Mouse (Mus musculus): Measurements from ENCODE around the gene Hmcn1. TPM values are rescaled to one million over a fixed set of nuclear protein-coding genes. Genes with fewer than 3 reads are reported as not detected.

Hmcn1 gene
- polyA plus RNA-seq, 1 experiment from 2014 or later: 20.9 TPM

- Histone ChIP-seq H3K4me3 (no peak overlapping the region), H3K9ac (no peak overlapping the region), H3K27ac (ENCODE audit: poor library complexity, severe bottlenecking) (no peak overlapping the region), H3K9me3 (replicated peaks) (no peaks in the 10 kb centered on the region), H3K36me3 (peaks cover 49% of the 10 kb centered on the region), H3K4me2 (no peak overlapping the region), H3K4me1 (replicated peaks) (no peaks in the 10 kb centered on the region; the same call in 1 of the 2 replicates), H3K27me3 (replicated peaks) (no peaks in the 10 kb centered on the region)
- no peak; the same call in 1 of the 2 replicates for ATAC-seq (ENCODE audit: insufficient number of reproducible peaks, low FRiP score)
- 82% methylated on average over 19 of the region's 19 CpGs for whole genome bisulfite sequencing
Measured at GRCm38 (mm10) chr1:150743097-150743843, 250.0 kb downstream of the Hmcn1 start.

GRCm38 (mm10) chr1:150742376-150743087 is 250.7 kb downstream of the Hmcn1 start:
- 67% methylated on average over 7 of the region's 7 CpGs for WGBS
- H3K27ac ChIP-seq (ENCODE audit: poor library complexity, severe bottlenecking): no peak overlapping the region
- H3K36me3 ChIP-seq: peaks cover 45% of the 10 kb centered on the region
- H3K9ac ChIP-seq: no peak overlapping the region
- no peaks in the 10 kb centered on the region for H3K27me3 ChIP-seq (replicated peaks)
- no peaks in the 10 kb centered on the region for H3K9me3 ChIP-seq (replicated peaks)
- no peak overlapping the region for H3K4me3 ChIP-seq
- no peak for ATAC-seq (ENCODE audit: insufficient number of reproducible peaks, low FRiP score)
- no peak overlapping the region for H3K4me2 ChIP-seq
- no peaks in the 10 kb centered on the region; the same call in 1 of the 2 replicates for H3K4me1 ChIP-seq (replicated peaks)

GRCm38 (mm10) chr1:150711438-150711837 is 281.8 kb downstream of the Hmcn1 start:
- Histone ChIP-seq H3K27ac (ENCODE audit: poor library complexity, severe bottlenecking) (no peak overlapping the region), H3K4me1 (replicated peaks) (no peaks in the 10 kb centered on the region), H3K9ac (no peak overlapping the region), H3K4me3 (no peak overlapping the region), H3K36me3 (peaks cover 20% of the 10 kb centered on the region), H3K4me2 (no peak overlapping the region), H3K9me3 (replicated peaks) (no peaks in the 10 kb centered on the region), H3K27me3 (replicated peaks) (no peaks in the 10 kb centered on the region)
- ATAC-seq (ENCODE audit: insufficient number of reproducible peaks, low FRiP score): no peak
- 66% methylated on average over 5 of the region's 5 CpGs for WGBS

GRCm38 (mm10) chr1:150706502-150706901 is 286.7 kb downstream of the Hmcn1 start:
- ATAC-seq (ENCODE audit: insufficient number of reproducible peaks, low FRiP score): no peak
- Histone ChIP-seq H3K4me1 (replicated peaks) (no peaks in the 10 kb centered on the region), H3K27ac (ENCODE audit: poor library complexity, severe bottlenecking) (no peak overlapping the region), H3K27me3 (replicated peaks) (no peaks in the 10 kb centered on the region), H3K4me3 (no peak overlapping the region), H3K9ac (no peak overlapping the region), H3K36me3 (peaks cover 18% of the 10 kb centered on the region), H3K9me3 (replicated peaks) (no peaks in the 10 kb centered on the region), H3K4me2 (no peak overlapping the region)
- WGBS: 67% methylated on average over 4 of the region's 4 CpGs

GRCm38 (mm10) chr1:150697749-150698148 is 295.5 kb downstream of the Hmcn1 start:
- H3K36me3 ChIP-seq: peaks cover 52% of the 10 kb centered on the region
- 79% methylated on average over 3 of the region's 3 CpGs for WGBS

GRCm38 (mm10) chr1:150682044-150682443 is 311.2 kb downstream of the Hmcn1 start:
- peaks cover 45% of the 10 kb centered on the region for H3K36me3 ChIP-seq
- WGBS: 77% methylated on average over 6 of the region's 6 CpGs
- no peak overlapping the region for H3K4me3 ChIP-seq
- ATAC-seq (ENCODE audit: insufficient number of reproducible peaks, low FRiP score): no peak
- no peak overlapping the region for H3K9ac ChIP-seq
- H3K27me3 ChIP-seq (replicated peaks): no peaks in the 10 kb centered on the region
- H3K9me3 ChIP-seq (replicated peaks): no peaks in the 10 kb centered on the region
- 0 out of 2 replicates have a peak, but pooled peaks cover 5% of the 10 kb centered on the region for H3K4me1 ChIP-seq (replicated peaks)
- H3K4me2 ChIP-seq: no peak overlapping the region
- no peak overlapping the region for H3K27ac ChIP-seq (ENCODE audit: poor library complexity, severe bottlenecking)

More at GRCm38 (mm10) chr1:150697749-150698148, 295.5 kb downstream of the Hmcn1 start:
- no peak for ATAC-seq (ENCODE audit: insufficient number of reproducible peaks, low FRiP score)
- no peak overlapping the region for H3K9ac ChIP-seq
- no peak overlapping the region for H3K27ac ChIP-seq (ENCODE audit: poor library complexity, severe bottlenecking)
- H3K9me3 ChIP-seq (replicated peaks): no peaks in the 10 kb centered on the region
- no peak overlapping the region for H3K4me3 ChIP-seq
- H3K4me1 ChIP-seq (replicated peaks): no peaks in the 10 kb centered on the region
- no peaks in the 10 kb centered on the region for H3K27me3 ChIP-seq (replicated peaks)
- no peak overlapping the region for H3K4me2 ChIP-seq

GRCm38 (mm10) chr1:150681433-150681832 is 311.8 kb downstream of the Hmcn1 start:
- Histone ChIP-seq H3K4me3 (no peak overlapping the region), H3K27me3 (replicated peaks) (no peaks in the 10 kb centered on the region), H3K9me3 (replicated peaks) (no peaks in the 10 kb centered on the region), H3K4me2 (no peak overlapping the region), H3K36me3 (peaks cover 43% of the 10 kb centered on the region), H3K9ac (no peak overlapping the region), H3K27ac (ENCODE audit: poor library complexity, severe bottlenecking) (no peak overlapping the region), H3K4me1 (replicated peaks) (0 out of 2 replicates have a peak, but pooled peaks cover 5% of the 10 kb centered on the region)
- 86% methylated on average over 3 of the region's 3 CpGs for WGBS
- no peak for ATAC-seq (ENCODE audit: insufficient number of reproducible peaks, low FRiP score)

GRCm38 (mm10) chr1:150681006-150681405 is 312.2 kb downstream of the Hmcn1 start:
- no peak for ATAC-seq (ENCODE audit: insufficient number of reproducible peaks, low FRiP score)

GRCm38 (mm10) chr1:150680345-150680744 is 312.9 kb downstream of the Hmcn1 start:
- WGBS: 73% methylated on average over 4 of the region's 4 CpGs
- no peak overlapping the region for H3K27ac ChIP-seq (ENCODE audit: poor library complexity, severe bottlenecking)
- no peak overlapping the region for H3K9ac ChIP-seq
- no peak overlapping the region for H3K4me2 ChIP-seq
- H3K9me3 ChIP-seq (replicated peaks): no peaks in the 10 kb centered on the region
- H3K27me3 ChIP-seq (replicated peaks): no peaks in the 10 kb centered on the region
- no peak overlapping the region for H3K4me3 ChIP-seq
- peaks cover 38% of the 10 kb centered on the region for H3K36me3 ChIP-seq
- ATAC-seq (ENCODE audit: insufficient number of reproducible peaks, low FRiP score): no peak
- 0 out of 2 replicates have a peak, but pooled peaks cover 5% of the 10 kb centered on the region for H3K4me1 ChIP-seq (replicated peaks)

More at GRCm38 (mm10) chr1:150681006-150681405, 312.2 kb downstream of the Hmcn1 start:
- no peak overlapping the region for H3K9ac ChIP-seq
- H3K27me3 ChIP-seq (replicated peaks): no peaks in the 10 kb centered on the region
- H3K36me3 ChIP-seq: peaks cover 40% of the 10 kb centered on the region
- no peak overlapping the region for H3K4me2 ChIP-seq
- 0 out of 2 replicates have a peak, but pooled peaks cover 5% of the 10 kb centered on the region for H3K4me1 ChIP-seq (replicated peaks)
- H3K27ac ChIP-seq (ENCODE audit: poor library complexity, severe bottlenecking): no peak overlapping the region
- no peaks in the 10 kb centered on the region for H3K9me3 ChIP-seq (replicated peaks)
- WGBS: 74% methylated on average over 15 of the region's 15 CpGs
- H3K4me3 ChIP-seq: no peak overlapping the region

- Histone ChIP-seq H3K4me3 (no peak overlapping the region), H3K27me3 (replicated peaks) (no peaks in the 10 kb centered on the region), H3K9ac (no peak overlapping the region), H3K9me3 (replicated peaks) (0 out of 2 replicates have a peak, but pooled peaks cover 3% of the 10 kb centered on the region), H3K36me3 (peaks cover 62% of the 10 kb centered on the region), H3K4me2 (no peak overlapping the region), H3K4me1 (replicated peaks) (no peaks in the 10 kb centered on the region), H3K27ac (ENCODE audit: poor library complexity, severe bottlenecking) (no peak overlapping the region)
- no peak for ATAC-seq (ENCODE audit: insufficient number of reproducible peaks, low FRiP score)
- WGBS: 87% methylated on average over 1 of the region's 1 CpGs
Measured at GRCm38 (mm10) chr1:150645314-150645713, 347.9 kb downstream of the Hmcn1 start.

GRCm38 (mm10) chr1:150639522-150639921 is 353.7 kb downstream of the Hmcn1 start:
- no peaks in the 10 kb centered on the region for H3K9me3 ChIP-seq (replicated peaks)
- no peak overlapping the region for H3K9ac ChIP-seq
- ATAC-seq (ENCODE audit: insufficient number of reproducible peaks, low FRiP score): no peak
- 50% methylated on average over 6 of the region's 6 CpGs for WGBS
- no peak overlapping the region for H3K27ac ChIP-seq (ENCODE audit: poor library complexity, severe bottlenecking)
- no peak overlapping the region for H3K4me3 ChIP-seq
- H3K4me2 ChIP-seq: no peak overlapping the region
- H3K4me1 ChIP-seq (replicated peaks): no peaks in the 10 kb centered on the region
- peaks cover 33% of the 10 kb centered on the region for H3K36me3 ChIP-seq
- H3K27me3 ChIP-seq (replicated peaks): no peaks in the 10 kb centered on the region
